Mouse (Mus musculus) gonadal fat pad, adult 2 months (tissue): ENCODE results near the gene Arv1. TPM values are rescaled to one million over a fixed set of nuclear protein-coding genes. Genes with fewer than 3 reads are reported as not detected.
A peak's percentile ranks its signal among the peaks of the same experiment; 100 is the strongest.

Experiments used
- DNase-seq: peaks from one replicate; pipeline ENCODE4 v3.0.0-alpha.2; 2012; ENCODE audit warnings: low read depth
- polyA plus RNA-seq: library from polyadenylated mRNA; depleted of rRNA; stranded (reverse); fragments of >200 nt; gene quantifications from 2 replicates; pipeline ENCODE4 v1.2.3, GENCODE M21; 2012; rRNA removed

Gene Arv1
- 13.3 and 18.3 TPM in 2 replicates for polyA plus RNA-seq

GRCm38 (mm10) chr8:124721862-124722515 is at the start of gene Arv1, which contains the start of gene Ttc13:
TSS of gene Arv1 (plus strand) at chr8:124722139.
TSS of gene Ttc13 (minus strand) at chr8:124721983.
- peak; percentile 52 for DNase-seq

GRCm38 (mm10) chr8:124672345-124672744 is 49.6 kb upstream of the Arv1 start:
- no peak for DNase-seq

- no peak for DNase-seq
Measured at GRCm38 (mm10) chr8:124676661-124677060, 45.3 kb upstream of the Arv1 start.

GRCm38 (mm10) chr8:124677078-124677477 is 44.9 kb upstream of the Arv1 start:
- no peak for DNase-seq

GRCm38 (mm10) chr8:124677486-124677885 is 44.5 kb upstream of the Arv1 start:
- no peak for DNase-seq

GRCm38 (mm10) chr8:124678246-124678645 is 43.7 kb upstream of the Arv1 start:
- no peak for DNase-seq

GRCm38 (mm10) chr8:124681077-124681791 is 40.7 kb upstream of the Arv1 start:
- no peak for DNase-seq

- DNase-seq = no peak
Measured at GRCm38 (mm10) chr8:124681792-124682157, 40.2 kb upstream of the Arv1 start.

- DNase-seq = no peak
Measured at GRCm38 (mm10) chr8:124682218-124682617, 39.7 kb upstream of the Arv1 start.

GRCm38 (mm10) chr8:124688899-124689298 is 33.0 kb upstream of the Arv1 start:
- no peak for DNase-seq

GRCm38 (mm10) chr8:124691706-124692105 is 30.2 kb upstream of the Arv1 start:
- no peak for DNase-seq

GRCm38 (mm10) chr8:124695424-124696100 is 26.4 kb upstream of the Arv1 start:
- DNase-seq = no peak

- no peak for DNase-seq
Measured at GRCm38 (mm10) chr8:124700271-124700670, 21.7 kb upstream of the Arv1 start.

GRCm38 (mm10) chr8:124701023-124701422 is 20.9 kb upstream of the Arv1 start:
- DNase-seq = no peak

GRCm38 (mm10) chr8:124702183-124702582 is 19.8 kb upstream of the Arv1 start:
- DNase-seq = no peak

GRCm38 (mm10) chr8:124703526-124703925 is 18.4 kb upstream of the Arv1 start:
- no peak for DNase-seq

GRCm38 (mm10) chr8:124704376-124704775 is 17.6 kb upstream of the Arv1 start:
- no peak for DNase-seq

- DNase-seq = no peak
Measured at GRCm38 (mm10) chr8:124705823-124706222, 16.1 kb upstream of the Arv1 start.

GRCm38 (mm10) chr8:124713207-124713606 is 8.7 kb upstream of the Arv1 start:
- DNase-seq = no peak

GRCm38 (mm10) chr8:124715736-124716135 is 6.2 kb upstream of the Arv1 start:
- DNase-seq = no peak

- no peak for DNase-seq
Measured at GRCm38 (mm10) chr8:124720133-124720532, 1.8 kb upstream of the Arv1 start.

- no peak for DNase-seq
Measured at GRCm38 (mm10) chr8:124720938-124721861, 739 bp upstream of the Arv1 start.
